Comparison of ENCODE assay signal across 14 mouse cellular contexts in genomic region chr1:61359011-61359930, GRCm38 (mm10).
DNase-seq lines count a peak whose midpoint lies in the region; ATAC-seq lines count a peak whose summit lies in the region.
"Had no signal": no experiment of that assay in that cellular context is flagged by ENCODE, and none has a peak within 500 bp of the region (broad histone marks: within the 10 kb centered on the region; RNA-seq: fewer than 3 reads in every experiment).

No protein-coding gene starts in this region.

- no peak overlapping the region for H3K4me2 ChIP-seq in forebrain, embryonic 14.5 days (ENCODE audit: low read length)
- no peak overlapping the region for H3K4me2 ChIP-seq in kidney, embryonic 16.5 days (replicated peaks; ENCODE audit: low read depth, low read length)
- H3K4me2 ChIP-seq: heart, embryonic 15.5 days; liver, embryonic 15.5 days had no signal

- peak; percentile 34 to 60 for DNase-seq in layer of hippocampus, postnatal 14 days (ENCODE audit: low spot score in 2 of 2)
- DNase-seq in layer of hippocampus, postnatal 25 days (ENCODE audit: extremely low spot score in 1 of 2, low spot score in 1 of 2): no peak
- DNase-seq in cerebellum, adult 18-20 months: peak; percentile 63 to 67
- DNase-seq in forebrain, embryonic 14.5 days (ENCODE audit: low spot score): peak; percentile 77
- peak; percentile 35 for DNase-seq in limb, embryonic 10.5 days (ENCODE audit: low spot score)
- DNase-seq in right cerebral cortex, postnatal 4 days: no peak
- DNase-seq: adrenal gland, adult 2 months; right cerebral cortex, postnatal 25 days had no signal

- no peak overlapping the region for H3K4me3 ChIP-seq in forebrain, embryonic 14.5 days (ENCODE audit: low read depth, low read length)
- H3K4me3 ChIP-seq in limb, embryonic 10.5 days: no peak overlapping the region
- no peak overlapping the region for H3K4me3 ChIP-seq in kidney, embryonic 16.5 days (ENCODE audit: low read length)
- H3K4me3 ChIP-seq: heart, embryonic 15.5 days; liver, embryonic 15.5 days had no signal

- H3K36me3 ChIP-seq in forebrain, embryonic 14.5 days (ENCODE audit: control insufficient read depth, insufficient read depth, low read length): no peaks in the 10 kb centered on the region
- H3K36me3 ChIP-seq in limb, embryonic 10.5 days: no peaks in the 10 kb centered on the region
- no peaks in the 10 kb centered on the region for H3K36me3 ChIP-seq in kidney, embryonic 16.5 days (ENCODE audit: insufficient read depth, low read length)
- H3K36me3 ChIP-seq: heart, embryonic 15.5 days; liver, embryonic 15.5 days had no signal

- 0 out of 2 replicates have a peak, but pooled peaks cover 2% of the 10 kb centered on the region for H3K4me1 ChIP-seq in forebrain, embryonic 14.5 days (ENCODE audit: control insufficient read depth, insufficient read depth, low read length)
- peaks cover 24% of the 10 kb centered on the region for H3K4me1 ChIP-seq in limb, embryonic 10.5 days
- no peaks in the 10 kb centered on the region for H3K4me1 ChIP-seq in kidney, embryonic 16.5 days (ENCODE audit: insufficient read depth, low read length)
- H3K4me1 ChIP-seq: heart, embryonic 15.5 days; liver, embryonic 15.5 days had no signal

- WGBS in forebrain, embryonic 14.5 days: 45% methylated on average over 19 of the region's 19 CpGs
- 53% methylated on average over 19 of the region's 19 CpGs for WGBS in limb, embryonic 10.5 days
- WGBS in kidney, embryonic 16.5 days: 59% methylated on average over 19 of the region's 19 CpGs

- H3K27ac ChIP-seq in forebrain, embryonic 14.5 days (ENCODE audit: low read depth, low read length): peak overlapping the region; percentile 10; the same call in 1 of the 2 replicates
- no peak overlapping the region for H3K27ac ChIP-seq in limb, embryonic 10.5 days
- H3K27ac ChIP-seq in kidney, embryonic 16.5 days (ENCODE audit: low read length): no peak overlapping the region
- H3K27ac ChIP-seq: heart, embryonic 15.5 days; liver, embryonic 15.5 days; macrophage had no signal

- no peaks in the 10 kb centered on the region for H3K9me3 ChIP-seq in forebrain, embryonic 14.5 days (replicated peaks; ENCODE audit: control insufficient read depth, low read length)
- H3K9me3 ChIP-seq in limb, embryonic 10.5 days (replicated peaks): no peaks in the 10 kb centered on the region
- H3K9me3 ChIP-seq in kidney, embryonic 16.5 days (ENCODE audit: low read length): no peaks in the 10 kb centered on the region
- H3K9me3 ChIP-seq: heart, embryonic 15.5 days; liver, embryonic 15.5 days had no signal

- H3K9ac ChIP-seq in forebrain, embryonic 14.5 days (ENCODE audit: low read length): no peak overlapping the region
- H3K9ac ChIP-seq in kidney, embryonic 16.5 days (replicated peaks; ENCODE audit: low read length): no peak overlapping the region
- H3K9ac ChIP-seq: heart, embryonic 15.5 days; liver, embryonic 15.5 days had no signal

- H3K27me3 ChIP-seq in forebrain, embryonic 14.5 days (replicated peaks; ENCODE audit: control insufficient read depth, insufficient read depth, low read length): no peaks in the 10 kb centered on the region
- no peaks in the 10 kb centered on the region for H3K27me3 ChIP-seq in limb, embryonic 10.5 days (ENCODE audit: low read depth, poor library complexity, severe bottlenecking)
- no peaks in the 10 kb centered on the region for H3K27me3 ChIP-seq in kidney, embryonic 16.5 days (ENCODE audit: insufficient read depth, low read length)
- H3K27me3 ChIP-seq: heart, embryonic 15.5 days; liver, embryonic 15.5 days; Patski had no signal

- peak; percentile 75 for ATAC-seq in forebrain, embryonic 14.5 days
- no peak for ATAC-seq in kidney, embryonic 16.5 days (ENCODE audit: low FRiP score, low TSS enrichment)
- ATAC-seq in erythroid progenitor cell, adult 5-6 weeks (replicated peaks; ENCODE audit: low FRiP score, poor library complexity, severe bottlenecking): no peak
- ATAC-seq: Patski had no signal

Comparison
In these comparisons a context has a peak if more than half of its experiments do, and no peak if none do; other contexts are left out.
1. DNase-seq: peak in layer of hippocampus, postnatal 14 days (2 of 2), cerebellum, adult 18-20 months (2 of 2), forebrain, embryonic 14.5 days (single experiment) and limb, embryonic 10.5 days (single experiment); none in layer of hippocampus, postnatal 25 days (0 of 2) and right cerebral cortex, postnatal 4 days (single experiment).